Mouse (Mus musculus) myocyte (in vitro differentiated cells): ENCODE results near the gene Tmem236.

Experiments used
- E2F4 ChIP-seq: IDR thresholded peaks from one replicate; pipeline ENCODE4 v1.6.1; 2011; ENCODE audit warnings: mild to moderate bottlenecking, control low read depth, moderate library complexity; ENCODE audit not compliant: insufficient read depth
- POLR2A ChIP-seq: IDR thresholded peaks from one replicate; pipeline ENCODE4 v1.6.1; 2011; ENCODE audit warnings: low read depth, mild to moderate bottlenecking, control low read depth, moderate library complexity; ENCODE audit not compliant: insufficient read length
- SRF ChIP-seq: IDR thresholded peaks from one replicate; pipeline ENCODE4 v1.6.1; 2011; ENCODE audit warnings: low read depth; ENCODE audit not compliant: control insufficient read depth, insufficient read length
- TCF12 ChIP-seq: IDR thresholded peaks from one replicate; pipeline ENCODE4 v1.6.1; 2011; ENCODE audit warnings: mild to moderate bottlenecking, control low read depth; ENCODE audit not compliant: poor library complexity, insufficient read depth, severe bottlenecking
- USF1 ChIP-seq: IDR thresholded peaks from one replicate; pipeline ENCODE4 v1.6.1; 2011; ENCODE audit warnings: low read depth, mild to moderate bottlenecking, control low read depth, moderate library complexity

GRCm38 (mm10) chr2:14244668-14245067 lies 70.3 kb downstream of the Tmem236 start:
- TF ChIP-seq USF1: no peak
- TF ChIP-seq POLR2A: no peak
- no peak for TF ChIP-seq SRF
- TF ChIP-seq TCF12: no peak
- no peak for TF ChIP-seq E2F4
